Mouse (Mus musculus) forebrain, embryonic 11.5 days (tissue): Measurements from ENCODE around the gene Hs3st1. TPM values are rescaled to one million over a fixed set of nuclear protein-coding genes. Genes with fewer than 3 reads are reported as not detected.

Source experiments
- ATAC-seq: fragments of 200-750 bp; cut with Nextera tagmentation; replicated peaks from 2 replicates; pipeline ENCODE4 v1.8.0; 2017; ENCODE audit warnings: moderate TSS enrichment; ENCODE audit not compliant: low FRiP score
- DNase-seq: peaks from one replicate; pipeline ENCODE4 v3.0.0-alpha.2; 2017; ENCODE audit warnings: low spot score
- H3K27ac ChIP-seq: fragments of 300-500 bp; sonication (generic); 2 replicates; pipeline ENCODE4 v1.5.1; 2014; ENCODE audit warnings: low read depth, low read length
- H3K27me3 ChIP-seq: fragments of 300-500 bp; sonication (generic); 2 replicates; pipeline ENCODE4 v1.6.1; 2014; ENCODE audit warnings: mild to moderate bottlenecking, low read length, mixed read lengths; ENCODE audit not compliant: control insufficient read depth, insufficient read depth
- H3K36me3 ChIP-seq: fragments of 300-500 bp; sonication (generic); 2 replicates; pipeline ENCODE4 v1.6.1; 2014; ENCODE audit warnings: mild to moderate bottlenecking, low read length, moderate library complexity, mixed read lengths; ENCODE audit not compliant: control insufficient read depth, insufficient read depth
- H3K4me1 ChIP-seq: fragments of 300-500 bp; sonication (generic); replicated peaks from 2 replicates; pipeline ENCODE4 v1.6.1; 2014; ENCODE audit warnings: low read length, mixed read lengths; ENCODE audit not compliant: control insufficient read depth, insufficient read depth
- H3K4me2 ChIP-seq: fragments of 300-500 bp; sonication (generic); 2 replicates; pipeline ENCODE4 v1.6.1; 2014; ENCODE audit warnings: low read depth, mild to moderate bottlenecking, low read length, moderate library complexity, mixed read lengths; ENCODE audit not compliant: severe bottlenecking
- H3K4me3 ChIP-seq: fragments of 300-500 bp; sonication (generic); 2 replicates; pipeline ENCODE4 v1.5.1; 2014; ENCODE audit warnings: low read depth, low read length
- H3K9ac ChIP-seq: fragments of 300-500 bp; sonication (generic); 2 replicates; pipeline ENCODE4 v1.6.1; 2014; ENCODE audit warnings: low read length
- H3K9me3 ChIP-seq: fragments of 300-500 bp; sonication (generic); 2 replicates; pipeline ENCODE4 v1.6.1; 2016; ENCODE audit warnings: low read length, mixed read lengths; ENCODE audit not compliant: control insufficient read depth
- WGBS: fragments of 180-500 bp; shearing (Covaris S2); extraction: QIAGEN DNeasy Blood & Tissue Kit; methylation state at CpG from one replicate; pipeline ENCODE4 v1.1.7; 2014; 5-methylcytosine and 5-hydroxymethylcytosine counted together
- polyA plus RNA-seq: library from polyadenylated mRNA; unstranded; fragments of >200 nt; fragmentation: Nextera tagmentation; extraction: Ambion mirVana; gene quantifications from 2 replicates; pipeline ENCODE4 v1.2.1, GENCODE M21; 2014

The Hs3st1 gene
- polyA plus RNA-seq, 1 experiment from 2014 or later = 8.3 TPM

- WGBS = 86% methylated on average over 2 of the region's 2 CpGs
- H3K4me1 ChIP-seq = no peaks in the 10 kb centered on the region
- no peak for DNase-seq
- no peaks in the 10 kb centered on the region for H3K9me3 ChIP-seq
- H3K4me2 ChIP-seq = no peak overlapping the region
- no peaks in the 10 kb centered on the region for H3K27me3 ChIP-seq
- ATAC-seq = no peak
- no peaks in the 10 kb centered on the region for H3K36me3 ChIP-seq
- no peak overlapping the region for H3K9ac ChIP-seq
- H3K4me3 ChIP-seq = no peak overlapping the region
- no peak overlapping the region for H3K27ac ChIP-seq
These were observed 137.8 kb downstream of the Hs3st1 start for GRCm38 (mm10) chr5:39617354-39617977.

GRCm38 (mm10) chr5:39615202-39615601, 140.1 kb downstream of the Hs3st1 start:
- no peak overlapping the region for H3K4me2 ChIP-seq
- no peaks in the 10 kb centered on the region for H3K36me3 ChIP-seq
- no peaks in the 10 kb centered on the region for H3K9me3 ChIP-seq
- 88% methylated on average over 7 of the region's 7 CpGs for WGBS
- H3K4me3 ChIP-seq = no peak overlapping the region
- DNase-seq (no peak), ATAC-seq (no peak)
- no peaks in the 10 kb centered on the region for H3K4me1 ChIP-seq
- H3K9ac ChIP-seq = no peak overlapping the region
- H3K27ac ChIP-seq = no peak overlapping the region
- no peaks in the 10 kb centered on the region for H3K27me3 ChIP-seq

- ATAC-seq (no peak), DNase-seq (no peak)
- WGBS = 90% methylated on average over 2 of the region's 2 CpGs
- Histone ChIP-seq H3K4me3 (no peak overlapping the region), H3K4me2 (no peak overlapping the region), H3K36me3 (no peaks in the 10 kb centered on the region), H3K9ac (no peak overlapping the region), H3K27me3 (no peaks in the 10 kb centered on the region), H3K9me3 (no peaks in the 10 kb centered on the region), H3K4me1 (no peaks in the 10 kb centered on the region), H3K27ac (no peak overlapping the region)
These were observed 141.7 kb downstream of the Hs3st1 start for GRCm38 (mm10) chr5:39613534-39613933.

- no peak overlapping the region for H3K4me3 ChIP-seq
- H3K4me2 ChIP-seq = no peak overlapping the region
- no peak overlapping the region for H3K9ac ChIP-seq
- H3K4me1 ChIP-seq = no peaks in the 10 kb centered on the region
- no peaks in the 10 kb centered on the region for H3K27me3 ChIP-seq
- 85% methylated on average over 2 of the region's 2 CpGs for WGBS
- no peak overlapping the region for H3K27ac ChIP-seq
- no peaks in the 10 kb centered on the region for H3K9me3 ChIP-seq
- no peak for ATAC-seq
- DNase-seq = no peak
- no peaks in the 10 kb centered on the region for H3K36me3 ChIP-seq
These were observed 143.0 kb downstream of the Hs3st1 start for GRCm38 (mm10) chr5:39612240-39612639.

GRCm38 (mm10) chr5:39608260-39608659, 147.0 kb downstream of the Hs3st1 start:
- Histone ChIP-seq H3K9ac (no peak overlapping the region), H3K27ac (no peak overlapping the region), H3K4me3 (no peak overlapping the region), H3K27me3 (no peaks in the 10 kb centered on the region), H3K9me3 (no peaks in the 10 kb centered on the region), H3K36me3 (no peaks in the 10 kb centered on the region), H3K4me2 (no peak overlapping the region), H3K4me1 (no peaks in the 10 kb centered on the region)
- DNase-seq = no peak
- ATAC-seq = no peak
- WGBS = 75% methylated on average over 1 of the region's 1 CpGs

- no peak overlapping the region for H3K27ac ChIP-seq
- no peak overlapping the region for H3K9ac ChIP-seq
- H3K36me3 ChIP-seq = no peaks in the 10 kb centered on the region
- H3K9me3 ChIP-seq = no peaks in the 10 kb centered on the region
- no peaks in the 10 kb centered on the region for H3K27me3 ChIP-seq
- no peaks in the 10 kb centered on the region for H3K4me1 ChIP-seq
- H3K4me2 ChIP-seq = no peak overlapping the region
- ATAC-seq (no peak), DNase-seq (no peak)
- 77% methylated on average over 2 of the region's 2 CpGs for WGBS
- H3K4me3 ChIP-seq = no peak overlapping the region
These were observed 160.5 kb downstream of the Hs3st1 start for GRCm38 (mm10) chr5:39594737-39595136.
